Mouse (Mus musculus) small intestine, adult 2 months (tissue): ENCODE measurements around the gene Dnajc22.

Source experiments
- CTCF ChIP-seq: fragments of 200-500 bp; IDR thresholded peaks from 2 replicates; pipeline ENCODE4 v1.5.1; 2012; ENCODE audit warnings: low read depth, mild to moderate bottlenecking, control low read depth, inconsistent platforms, low read length, moderate library complexity, mixed read lengths; ENCODE audit not compliant: insufficient replicate concordance, insufficient read length; ENCODE audit errors: extremely low read depth
- POLR2A ChIP-seq: fragments of 200-500 bp; IDR thresholded peaks from 2 replicates; pipeline ENCODE4 v1.6.1; 2012; ENCODE audit warnings: low read depth, mild to moderate bottlenecking, control low read depth, inconsistent platforms, low read length, moderate library complexity

- TF ChIP-seq CTCF (no peak), POLR2A (no peak)
Observed at GRCm38 (mm10) chr15:99071988-99072387, 21.0 kb upstream of the Dnajc22 start.
